Mouse (Mus musculus) stomach, postnatal 0 days (tissue): Measurements from ENCODE around the gene Mitd1.
A peak's percentile ranks its signal among the peaks of the same experiment; 100 is the strongest.

ENCODE experiments used
- CTCF ChIP-seq: IDR thresholded peaks from 2 replicates; pipeline ENCODE4 v1.5.1; 2016; ENCODE audit warnings: antibody characterized with exemption, low read depth, mild to moderate bottlenecking, moderate library complexity
- EP300 ChIP-seq: optimal IDR thresholded peaks from 2 replicates; pipeline ENCODE3; 2016; ENCODE audit warnings: antibody characterized with exemption

DNA sequence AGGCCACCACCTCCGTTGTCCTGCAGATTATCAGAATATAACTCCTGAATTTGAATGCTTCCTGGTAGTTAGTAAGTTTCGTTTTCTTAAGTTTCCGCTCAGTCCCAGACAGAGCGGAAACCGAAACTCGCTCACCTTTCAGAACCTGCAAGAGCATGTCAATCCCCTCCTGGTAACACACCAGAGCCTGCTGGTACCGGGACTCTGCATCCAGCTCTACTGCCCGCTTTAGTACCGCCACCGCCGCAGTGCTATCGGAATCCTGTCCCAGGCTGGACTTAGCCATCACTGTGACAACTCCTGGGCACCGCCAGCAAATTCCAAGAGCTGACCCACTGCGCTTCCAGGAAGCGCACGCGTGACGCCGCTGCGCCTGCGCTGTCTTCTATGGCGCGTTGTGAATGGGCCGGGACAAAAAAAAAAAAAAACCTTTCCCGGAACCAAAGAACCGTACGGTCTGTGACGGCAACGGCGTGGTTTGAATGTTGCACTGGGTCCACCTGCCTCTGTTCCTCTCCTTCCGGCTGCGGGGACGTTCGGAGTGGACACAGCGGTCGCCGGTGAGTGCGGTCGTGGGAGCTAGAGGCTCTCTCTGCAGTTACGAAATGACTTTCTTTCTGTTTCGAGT lies at the start of gene Mitd1, which contains the start of gene Mrpl30:
- TF ChIP-seq CTCF: peak; percentile 8; the same call in 1 of the 2 replicates
- TF ChIP-seq EP300: peak; percentile 77
